Comparison of ENCODE assay signal across 11 mouse cellular contexts in genomic region chr7:80903625-80904422, GRCm38 (mm10). TPM values are rescaled to one million over a fixed set of nuclear protein-coding genes. Genes with fewer than 3 reads are reported as not detected.
DNase-seq lines count a peak whose midpoint lies in the region; ATAC-seq and TF ChIP-seq lines count a peak whose summit lies in the region.
"Had no signal": no experiment of that assay in that cellular context is flagged by ENCODE, and none has a peak within 500 bp of the region (broad histone marks: within the 10 kb centered on the region; RNA-seq: fewer than 3 reads in every experiment).

No protein-coding gene starts in this region.

- peaks cover 35% of the 10 kb centered on the region for H3K4me1 ChIP-seq in forebrain, embryonic 10.5 days
- H3K4me1 ChIP-seq in forebrain, embryonic 16.5 days (replicated peaks; ENCODE audit: control insufficient read depth, insufficient read depth, low read length): peaks cover 33% of the 10 kb centered on the region
- H3K4me1 ChIP-seq in kidney, embryonic 16.5 days (ENCODE audit: insufficient read depth, low read length): peaks cover 19% of the 10 kb centered on the region
- H3K4me1 ChIP-seq in embryonic facial prominence, embryonic 10.5 days: peaks cover 33% of the 10 kb centered on the region
- peaks cover 13% of the 10 kb centered on the region for H3K4me1 ChIP-seq in limb, embryonic 14.5 days (ENCODE audit: control insufficient read depth, insufficient read depth, low read length)

- no peaks in the 10 kb centered on the region for H3K9me3 ChIP-seq in forebrain, embryonic 10.5 days
- no peaks in the 10 kb centered on the region for H3K9me3 ChIP-seq in forebrain, embryonic 16.5 days (ENCODE audit: control insufficient read depth, low read length)
- no peaks in the 10 kb centered on the region for H3K9me3 ChIP-seq in kidney, embryonic 16.5 days (ENCODE audit: low read length)
- H3K9me3 ChIP-seq in embryonic facial prominence, embryonic 10.5 days: no peaks in the 10 kb centered on the region
- H3K9me3 ChIP-seq in limb, embryonic 14.5 days (ENCODE audit: control insufficient read depth, low read length): no peaks in the 10 kb centered on the region

- DNase-seq in forebrain, embryonic 10.5 days (ENCODE audit: extremely low spot score, low spot score): no peak
- DNase-seq in kidney, adult 18-20 months: no peak
- DNase-seq in embryonic facial prominence, embryonic 10.5 days (ENCODE audit: low spot score): no peak
- DNase-seq in limb, embryonic 14.5 days (ENCODE audit: low spot score): no peak
- DNase-seq in ovary, adult 18-20 months (ENCODE audit: low spot score): no peak
- no peak for DNase-seq in cerebellum, adult 8-10 months
- DNase-seq: adrenal gland, adult 2 months; cerebellum, adult 2 months; lung, adult 18-20 months had no signal

- peaks cover 44% of the 10 kb centered on the region for H3K36me3 ChIP-seq in forebrain, embryonic 10.5 days (replicated peaks)
- H3K36me3 ChIP-seq in forebrain, embryonic 16.5 days (ENCODE audit: control insufficient read depth, insufficient read depth): peaks cover 8% of the 10 kb centered on the region
- 0 out of 2 replicates have a peak, but pooled peaks cover 2% of the 10 kb centered on the region for H3K36me3 ChIP-seq in kidney, embryonic 16.5 days (ENCODE audit: insufficient read depth, low read length)
- H3K36me3 ChIP-seq in embryonic facial prominence, embryonic 10.5 days (replicated peaks): peaks cover 50% of the 10 kb centered on the region
- peaks cover 13% of the 10 kb centered on the region; the same call in 1 of the 2 replicates for H3K36me3 ChIP-seq in limb, embryonic 14.5 days (ENCODE audit: control insufficient read depth, insufficient read depth, low read length)

- no peak for TF ChIP-seq POLR2A in limb, embryonic 14.5 days (IDR thresholded peaks at IDR 0.05; ENCODE audit: borderline replicate concordance, extremely low read depth, insufficient read depth, insufficient read length)

- 89% methylated on average over 11 of the region's 11 CpGs for WGBS in forebrain, embryonic 10.5 days
- 87% methylated on average over 11 of the region's 11 CpGs for WGBS in forebrain, embryonic 16.5 days
- WGBS in kidney, embryonic 16.5 days: 90% methylated on average over 11 of the region's 11 CpGs
- 82% methylated on average over 11 of the region's 11 CpGs for WGBS in embryonic facial prominence, embryonic 10.5 days
- WGBS in limb, embryonic 14.5 days: 84% methylated on average over 11 of the region's 11 CpGs

- ATAC-seq in forebrain, embryonic 16.5 days: no peak
- ATAC-seq in kidney, embryonic 16.5 days (ENCODE audit: low FRiP score, low TSS enrichment): no peak
- no peak for ATAC-seq in limb, embryonic 14.5 days (ENCODE audit: low FRiP score, low read depth)

- peaks cover 4% of the 10 kb centered on the region for H3K27me3 ChIP-seq in forebrain, embryonic 10.5 days (ENCODE audit: poor library complexity, severe bottlenecking)
- H3K27me3 ChIP-seq in forebrain, embryonic 16.5 days (replicated peaks; ENCODE audit: control insufficient read depth, insufficient read depth, low read length): no peaks in the 10 kb centered on the region
- H3K27me3 ChIP-seq in kidney, embryonic 16.5 days (ENCODE audit: insufficient read depth, low read length): no peaks in the 10 kb centered on the region
- H3K27me3 ChIP-seq in embryonic facial prominence, embryonic 10.5 days (replicated peaks; ENCODE audit: low read depth, poor library complexity, severe bottlenecking): no peaks in the 10 kb centered on the region
- H3K27me3 ChIP-seq in limb, embryonic 14.5 days (ENCODE audit: control insufficient read depth, insufficient read depth, low read length): no peaks in the 10 kb centered on the region

- no peak overlapping the region for H3K9ac ChIP-seq in forebrain, embryonic 16.5 days (replicated peaks; ENCODE audit: low read depth, low read length)
- no peak overlapping the region for H3K9ac ChIP-seq in kidney, embryonic 16.5 days (replicated peaks; ENCODE audit: low read length)
- peak overlapping the region; percentile 62; the same call in 1 of the 2 replicates for H3K9ac ChIP-seq in limb, embryonic 14.5 days (ENCODE audit: low read depth, low read length, severe bottlenecking)

- peak overlapping the region; percentile 62; the same call in 1 of the 2 replicates for H3K4me3 ChIP-seq in forebrain, embryonic 10.5 days
- no peak overlapping the region for H3K4me3 ChIP-seq in forebrain, embryonic 16.5 days (replicated peaks; ENCODE audit: low read length)
- peak overlapping the region; percentile 51; the same call in 1 of the 2 replicates for H3K4me3 ChIP-seq in kidney, embryonic 16.5 days (ENCODE audit: low read length)
- H3K4me3 ChIP-seq in embryonic facial prominence, embryonic 10.5 days: peak overlapping the region; percentile 66; the same call in 1 of the 2 replicates
- peak overlapping the region; percentile 44; the same call in 1 of the 2 replicates for H3K4me3 ChIP-seq in limb, embryonic 14.5 days (replicated peaks; ENCODE audit: low read length)

- H3K4me2 ChIP-seq in forebrain, embryonic 16.5 days (ENCODE audit: low read length): no peak overlapping the region; the same call in 1 of the 2 replicates
- no peak overlapping the region; the same call in 1 of the 2 replicates for H3K4me2 ChIP-seq in kidney, embryonic 16.5 days (replicated peaks; ENCODE audit: low read depth, low read length)
- peak overlapping the region; percentile 96; the same call in 1 of the 2 replicates for H3K4me2 ChIP-seq in limb, embryonic 14.5 days (replicated peaks; ENCODE audit: low read depth, low read length, severe bottlenecking)

- H3K27ac ChIP-seq in forebrain, embryonic 10.5 days: no peak overlapping the region
- no peak overlapping the region for H3K27ac ChIP-seq in forebrain, embryonic 16.5 days (ENCODE audit: low read length)
- H3K27ac ChIP-seq in kidney, embryonic 16.5 days (ENCODE audit: low read length): no peak overlapping the region
- no peak overlapping the region for H3K27ac ChIP-seq in embryonic facial prominence, embryonic 10.5 days (replicated peaks)
- no peak overlapping the region for H3K27ac ChIP-seq in limb, embryonic 14.5 days (replicated peaks; ENCODE audit: low read depth, low read length)

RNA-seq across cellular contexts. Expression of gene Nmb, which starts 1.1 kb away (rescaled TPM):
- 5.9 and 7.2 TPM in 2 replicates for polyA plus RNA-seq in forebrain, embryonic 10.5 days (2016; fragmentation: Nextera tagmentation; extraction: Ambion mirVana)
- polyA plus RNA-seq in forebrain, embryonic 16.5 days (2015; fragmentation: Nextera tagmentation; extraction: Ambion mirVana): 5.0 and 5.7 TPM in 2 replicates
- 9.0 TPM in 2 replicates for polyA plus RNA-seq in kidney, embryonic 16.5 days (2015; fragmentation: Nextera tagmentation; extraction: Ambion mirVana)
- 7.0 and 7.4 TPM in 2 replicates for polyA plus RNA-seq in embryonic facial prominence, embryonic 10.5 days (2016; fragmentation: Nextera tagmentation; extraction: Ambion mirVana)
- 8.3 and 8.5 TPM in 2 replicates for polyA plus RNA-seq in limb, embryonic 14.5 days (2012; rRNA removed)
- 4.9 and 8.1 TPM in 2 replicates for polyA plus RNA-seq in limb, embryonic 14.5 days (2014; fragmentation: Nextera tagmentation; extraction: Ambion mirVana)

RNA-seq across cellular contexts. Expression of gene Wdr73, which starts 2.8 kb away (rescaled TPM):
- 53.2 and 53.8 TPM in 2 replicates for polyA plus RNA-seq in forebrain, embryonic 10.5 days (2016; fragmentation: Nextera tagmentation; extraction: Ambion mirVana)
- polyA plus RNA-seq in forebrain, embryonic 16.5 days (2015; fragmentation: Nextera tagmentation; extraction: Ambion mirVana): 44.4 and 46.3 TPM in 2 replicates
- 43.6 and 44.8 TPM in 2 replicates for polyA plus RNA-seq in kidney, embryonic 16.5 days (2015; fragmentation: Nextera tagmentation; extraction: Ambion mirVana)
- polyA plus RNA-seq in embryonic facial prominence, embryonic 10.5 days (2016; fragmentation: Nextera tagmentation; extraction: Ambion mirVana): 49.1 and 52.0 TPM in 2 replicates
- 23.1 and 26.5 TPM in 2 replicates for polyA plus RNA-seq in limb, embryonic 14.5 days (2012; rRNA removed)
- polyA plus RNA-seq in limb, embryonic 14.5 days (2014; fragmentation: Nextera tagmentation; extraction: Ambion mirVana): 22.6 and 26.0 TPM in 2 replicates

RNA-seq across cellular contexts. Expression of gene Zscan2, which starts 43.1 kb away (rescaled TPM):
- 1.3 and 2.5 TPM in 2 replicates for polyA plus RNA-seq in forebrain, embryonic 10.5 days (2016; fragmentation: Nextera tagmentation; extraction: Ambion mirVana)
- polyA plus RNA-seq in forebrain, embryonic 16.5 days (2015; fragmentation: Nextera tagmentation; extraction: Ambion mirVana): 5.7 and 5.9 TPM in 2 replicates
- polyA plus RNA-seq in kidney, embryonic 16.5 days (2015; fragmentation: Nextera tagmentation; extraction: Ambion mirVana): 3.0 and 3.2 TPM in 2 replicates
- 3.0 and 3.5 TPM in 2 replicates for polyA plus RNA-seq in embryonic facial prominence, embryonic 10.5 days (2016; fragmentation: Nextera tagmentation; extraction: Ambion mirVana)
- 17.3 and 19.8 TPM in 2 replicates for polyA plus RNA-seq in limb, embryonic 14.5 days (2012; rRNA removed)
- 2.7 and 2.8 TPM in 2 replicates for polyA plus RNA-seq in limb, embryonic 14.5 days (2014; fragmentation: Nextera tagmentation; extraction: Ambion mirVana)

RNA-seq across cellular contexts. Expression of gene Sec11a, which starts 43.8 kb away (rescaled TPM):
- polyA plus RNA-seq in forebrain, embryonic 10.5 days (2016; fragmentation: Nextera tagmentation; extraction: Ambion mirVana): 190 and 226 TPM in 2 replicates
- 146 and 153 TPM in 2 replicates for polyA plus RNA-seq in forebrain, embryonic 16.5 days (2015; fragmentation: Nextera tagmentation; extraction: Ambion mirVana)
- polyA plus RNA-seq in kidney, embryonic 16.5 days (2015; fragmentation: Nextera tagmentation; extraction: Ambion mirVana): 226 and 239 TPM in 2 replicates
- 188 and 190 TPM in 2 replicates for polyA plus RNA-seq in embryonic facial prominence, embryonic 10.5 days (2016; fragmentation: Nextera tagmentation; extraction: Ambion mirVana)
- 158 and 177 TPM in 2 replicates for polyA plus RNA-seq in limb, embryonic 14.5 days (2012; rRNA removed)
- 189 and 224 TPM in 2 replicates for polyA plus RNA-seq in limb, embryonic 14.5 days (2014; fragmentation: Nextera tagmentation; extraction: Ambion mirVana)
